Mouse (Mus musculus): ENCODE measurements around the gene Olfr638. TPM values are rescaled to one million over a fixed set of nuclear protein-coding genes. Genes with fewer than 3 reads are reported as not detected.
"Not testable (repeated sequence)": the region's sequence is repeated elsewhere in the genome, so short reads cannot be mapped to it uniquely, and the experiment has no call there.

Olfr638 gene
- not detected for total RNA-seq (2021)
- long read RNA-seq, experiment 1 = 0 reads
- long read RNA-seq, experiment 2 = 0 reads

DNA sequence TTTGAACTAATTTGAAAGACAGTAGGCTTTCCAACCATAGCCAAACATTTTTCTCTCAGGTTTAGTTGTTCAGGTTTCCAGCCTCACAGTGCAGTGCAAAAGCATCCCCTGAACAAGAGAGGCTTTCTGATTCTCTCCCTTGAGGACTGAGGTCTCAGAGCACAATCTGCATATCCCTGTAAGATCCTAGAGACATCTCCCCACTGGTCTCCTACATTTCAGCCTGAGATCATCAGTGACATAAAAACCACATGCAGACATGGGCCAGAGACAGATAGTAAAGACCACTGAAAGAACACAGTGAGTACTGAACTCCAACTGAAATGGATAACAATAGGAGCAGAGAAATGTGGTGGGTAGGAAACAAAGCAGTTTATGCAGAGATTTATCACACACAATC, at the start of gene Olfr638:
Gene Olfr638, plus strand, starts transcription at position 301 of the 400 bp plus-strand sequence.
- DNase-seq (ENCODE audit: low spot score in 2 of 2) = no peak
- intact Hi-C loops (cut with DNase I) = no loop called here

DNA sequence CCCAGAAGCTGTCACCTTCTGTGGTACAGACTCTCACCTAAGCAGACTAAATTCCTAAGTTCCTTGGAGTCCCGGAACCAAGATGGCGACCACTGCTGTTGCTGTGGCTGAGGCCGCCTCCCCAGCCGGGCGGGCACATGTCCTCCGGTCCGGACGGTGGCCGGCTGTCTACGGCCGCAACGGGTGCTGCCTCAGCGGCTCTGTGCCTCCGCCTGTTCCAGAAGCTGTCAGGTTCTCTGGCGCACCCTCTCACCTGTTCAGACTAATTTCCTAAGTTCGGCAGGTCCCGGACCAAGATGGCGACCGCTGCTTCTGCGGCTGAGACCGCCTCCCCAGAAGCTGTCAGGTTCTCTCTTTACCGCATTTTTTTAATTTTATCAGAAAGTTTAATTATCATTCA, 31.7 kb upstream of the Olfr638 start:
- intact Hi-C loops (cut with DNase I); DNase-seq (ENCODE audit: low spot score in 2 of 2): not testable (repeated sequence)

DNA sequence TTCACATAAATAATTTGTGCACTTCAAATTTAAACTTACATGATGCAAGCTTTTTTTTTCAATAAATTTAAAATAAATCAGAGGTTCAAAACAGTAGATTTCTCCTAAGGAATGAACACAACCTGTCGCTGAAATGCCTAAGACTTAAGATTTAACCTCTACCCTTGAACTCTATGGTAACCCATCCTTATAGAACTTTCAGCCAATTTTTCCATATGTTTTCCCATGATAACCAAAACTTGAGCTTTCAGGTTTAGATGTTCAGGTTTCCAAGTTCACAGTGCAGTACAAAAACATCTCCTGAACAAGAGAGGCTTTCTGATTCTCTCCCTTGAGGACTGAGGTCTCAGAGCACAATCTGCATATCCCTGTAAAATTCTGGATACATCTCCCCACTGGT, 27.7 kb upstream of the Olfr638 start, which contains the start of gene Olfr635:
Gene Olfr635, plus strand, starts transcription at position 301 of the 400 bp plus-strand sequence.
- DNase-seq (ENCODE audit: low spot score in 2 of 2) = no peak
- intact Hi-C loops (cut with DNase I) = no loop called here

DNA sequence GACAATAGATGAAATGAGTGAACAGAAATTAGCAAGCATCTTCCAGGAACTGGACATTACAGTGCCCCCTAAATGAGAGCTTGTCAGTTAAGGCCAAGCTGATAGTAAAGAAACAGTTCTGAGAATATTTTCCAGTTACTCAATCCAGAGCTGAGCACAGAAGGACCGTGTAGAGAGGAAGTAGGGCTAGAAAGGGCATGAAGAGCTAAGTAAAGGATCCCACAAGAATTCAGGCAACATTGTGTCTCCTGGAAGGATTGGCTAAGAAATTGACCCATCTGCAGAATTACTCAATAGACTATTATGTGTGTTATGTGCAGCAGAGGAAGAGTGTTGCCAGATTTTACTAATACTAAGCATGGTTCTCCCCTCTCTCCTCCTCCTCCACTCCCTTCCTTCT, 26.8 kb upstream of the Olfr638 start:
- intact Hi-C loops (cut with DNase I) = no loop called here

DNA sequence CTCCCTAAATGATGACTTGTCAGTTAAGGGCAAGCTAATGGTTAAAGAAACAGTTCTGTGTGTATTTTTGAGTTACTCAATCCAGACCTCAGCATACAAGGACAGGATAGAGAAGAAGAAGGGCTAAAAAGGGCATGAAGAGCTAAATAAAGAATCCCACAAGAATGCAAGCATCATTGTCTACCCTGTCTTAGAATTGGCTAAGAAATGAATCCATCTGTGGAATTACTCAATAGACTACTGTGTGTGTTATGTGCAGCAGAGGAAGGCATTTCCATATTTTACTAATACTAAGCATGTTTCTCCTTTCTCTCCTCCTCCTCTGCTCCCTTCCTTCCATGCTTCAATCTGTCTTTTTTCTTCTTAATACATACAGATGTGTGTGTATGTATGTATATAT, 578 bp downstream of the Olfr638 start:
- DNase-seq (ENCODE audit: low spot score in 2 of 2) = no peak
- intact Hi-C loops (cut with DNase I) = no loop called here

More for the DNA sequence above, 26.8 kb upstream of the Olfr638 start:
- DNase-seq (ENCODE audit: low spot score in 2 of 2) = no peak

DNA sequence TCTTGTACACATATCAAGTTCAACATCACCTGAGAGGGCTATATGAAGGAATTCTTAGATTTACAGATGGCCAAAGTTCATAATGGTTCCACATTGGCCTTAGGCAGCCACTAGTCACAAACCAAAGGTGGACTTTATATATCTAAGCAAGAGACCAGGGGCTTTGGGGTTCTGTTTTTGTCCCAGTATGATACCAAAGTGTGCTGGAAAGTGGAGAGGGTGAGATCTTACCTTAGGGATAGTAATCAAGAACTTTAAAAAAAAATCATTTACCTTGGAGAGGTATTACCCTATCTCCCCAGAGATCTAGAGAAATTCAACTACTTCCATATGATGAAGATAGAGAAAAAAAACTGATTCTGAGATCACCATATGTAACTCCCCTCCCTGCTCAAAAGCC, 18.7 kb downstream of the Olfr638 start, which contains the start of gene Olfr639:
Gene Olfr639, minus strand, starts transcription at position 101 of the 400 bp plus-strand sequence.
- intact Hi-C loops (cut with DNase I) = no loop called here
- DNase-seq (ENCODE audit: low spot score in 2 of 2) = no peak

DNA sequence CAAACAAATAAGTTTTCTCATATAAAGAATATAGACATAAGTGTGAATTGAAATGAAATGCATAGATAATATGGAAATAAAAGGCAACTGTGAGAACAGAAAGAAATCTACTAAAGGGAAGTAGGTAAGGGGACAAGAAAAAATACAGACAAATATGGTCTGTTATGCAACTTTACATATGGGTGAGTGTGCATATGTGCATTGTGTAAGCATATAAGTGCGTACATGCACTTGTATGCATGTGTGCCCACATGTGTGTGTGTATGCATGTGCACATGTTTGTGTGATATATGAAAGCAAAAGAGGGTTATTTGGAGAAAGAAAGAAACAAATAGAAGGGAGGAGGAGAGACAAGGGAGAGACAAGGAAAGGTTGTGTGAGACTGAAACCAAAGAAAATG, 20.4 kb downstream of the Olfr638 start:
- intact Hi-C loops (cut with DNase I) = no loop called here
- DNase-seq (ENCODE audit: low spot score in 2 of 2) = no peak

DNA sequence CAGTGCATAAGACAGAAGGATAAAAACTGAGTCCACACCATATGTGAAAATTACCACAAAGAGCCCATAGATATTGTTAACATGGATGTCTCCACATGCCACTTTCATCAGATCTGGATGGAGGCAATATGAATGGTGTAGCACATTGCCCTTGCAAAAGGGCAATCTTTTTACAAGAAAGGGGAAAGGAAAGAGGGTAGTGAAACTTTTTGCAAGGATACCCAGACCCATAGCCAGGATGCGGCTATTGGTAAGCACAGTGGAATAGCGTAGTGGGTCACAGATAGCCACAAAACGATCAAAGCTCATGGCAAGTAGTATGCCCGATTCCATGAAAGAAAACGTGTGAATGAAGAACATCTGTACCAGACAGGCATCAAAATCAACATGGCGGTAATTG, 23.1 kb downstream of the Olfr638 start:
- intact Hi-C loops (cut with DNase I) = no loop called here

DNA sequence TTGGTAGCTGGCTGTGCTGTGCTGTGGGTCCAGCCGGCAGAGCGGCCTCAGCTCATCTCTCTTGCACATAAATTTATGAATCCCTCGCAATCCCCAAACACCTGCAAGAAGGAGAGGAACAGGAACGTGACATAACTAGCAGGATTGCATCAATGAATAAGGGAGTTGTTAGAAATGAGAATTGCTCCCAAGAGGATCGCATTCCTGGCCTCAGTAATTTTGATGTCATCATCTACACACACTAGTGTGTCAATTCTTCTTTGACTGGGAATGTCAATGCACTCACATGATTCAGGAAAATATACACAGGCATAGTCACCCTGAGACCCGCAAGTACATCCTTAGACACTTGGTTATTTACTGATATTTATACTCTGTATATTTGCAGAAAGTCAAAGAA, 26.9 kb downstream of the Olfr638 start, which contains the start of gene Olfr640:
Gene Olfr640, minus strand, starts transcription at position 101 of the 400 bp plus-strand sequence.
- no peak for DNase-seq (ENCODE audit: low spot score in 2 of 2)
- intact Hi-C loops (cut with DNase I) = no loop called here

More for the DNA sequence above, 23.1 kb downstream of the Olfr638 start:
- DNase-seq (ENCODE audit: low spot score in 2 of 2) = no peak

DNA sequence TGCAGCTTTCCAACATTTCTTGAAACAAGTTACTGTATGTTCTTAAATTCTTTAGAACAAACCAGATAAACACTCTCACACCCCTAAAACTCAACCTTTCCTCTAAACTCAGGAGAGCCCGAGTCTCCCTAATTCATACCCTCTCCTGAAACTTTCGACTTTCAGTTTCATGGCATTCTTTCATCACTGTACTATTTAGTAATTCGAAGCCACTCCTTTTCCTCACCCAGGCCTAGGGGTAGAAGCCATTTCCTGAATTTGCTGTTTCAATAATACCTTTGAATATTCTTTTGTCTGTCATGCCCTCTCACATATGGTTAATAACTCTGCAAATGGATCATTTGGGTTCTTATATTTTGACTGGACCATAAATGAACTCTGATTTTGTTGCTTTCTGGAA, 28.4 kb downstream of the Olfr638 start:
- intact Hi-C loops (cut with DNase I) = no loop called here
- DNase-seq (ENCODE audit: low spot score in 2 of 2) = no peak

DNA sequence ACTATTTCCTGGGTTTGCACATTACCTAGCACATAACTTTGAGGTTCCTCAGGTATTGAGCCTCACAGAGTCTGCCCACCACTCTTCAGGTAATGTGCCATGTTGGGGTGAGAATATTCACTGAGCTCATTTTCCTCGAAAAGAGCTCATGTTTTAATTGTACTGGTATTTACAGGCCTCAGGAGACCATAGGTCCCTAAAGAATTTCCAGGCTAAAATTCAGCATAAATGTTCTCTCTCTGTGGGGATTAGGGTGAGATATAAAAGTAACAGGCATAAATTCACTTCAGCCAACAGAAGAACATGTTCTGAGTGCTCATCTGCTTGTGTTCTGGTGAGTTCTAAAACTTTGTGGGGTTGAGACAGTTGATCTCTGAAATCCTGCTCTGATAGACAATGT, 36.6 kb downstream of the Olfr638 start, which contains the start of gene Olfr641:
Gene Olfr641, plus strand, starts transcription at position 301 of the 400 bp plus-strand sequence.
- no peak for DNase-seq (ENCODE audit: low spot score in 2 of 2)
- intact Hi-C loops (cut with DNase I) = no loop called here

DNA sequence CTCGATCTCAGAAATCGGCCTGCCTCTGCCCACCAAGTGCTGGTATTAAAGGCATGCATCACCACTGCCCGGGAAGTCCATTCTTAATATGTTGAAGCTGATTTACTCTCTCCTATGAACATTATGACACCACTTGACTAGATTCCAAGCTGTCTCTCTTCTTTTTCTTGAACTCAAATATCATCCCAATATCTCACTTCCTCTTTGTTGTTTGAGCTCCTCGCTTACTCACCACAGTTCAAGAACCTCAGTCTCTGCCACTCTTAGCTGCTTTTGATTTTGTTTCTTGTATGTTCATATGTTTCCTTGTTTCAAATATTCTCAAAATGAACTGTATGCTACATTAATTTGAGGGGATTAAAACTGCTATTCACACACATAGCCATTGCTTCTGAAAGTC, 52.2 kb downstream of the Olfr638 start:
- DNase-seq (ENCODE audit: low spot score in 2 of 2) = no peak
- intact Hi-C loops (cut with DNase I) = no loop called here

DNA sequence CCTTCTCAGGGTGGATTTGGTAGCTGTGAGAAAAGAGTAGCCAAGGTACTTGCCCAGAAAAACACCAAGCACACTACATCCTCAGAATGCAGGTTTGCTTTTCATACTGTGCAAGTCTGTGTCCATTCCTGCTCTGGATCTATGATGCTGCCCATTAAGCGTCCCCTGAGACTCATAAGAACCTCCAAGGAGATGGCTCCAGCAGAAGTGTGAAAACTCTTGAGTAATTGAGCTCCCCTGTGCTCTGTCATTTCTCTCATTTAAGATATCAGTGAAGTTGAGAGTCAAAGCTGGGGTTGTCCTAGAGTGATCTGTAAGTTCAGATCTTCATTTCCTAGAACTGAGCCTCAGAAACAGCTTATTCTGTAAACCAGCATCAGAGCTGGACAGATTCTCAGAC, 54.0 kb downstream of the Olfr638 start, which contains the start of gene Olfr642:
Gene Olfr642, minus strand, starts transcription at position 101 of the 400 bp plus-strand sequence.
- intact Hi-C loops (cut with DNase I) = no loop called here
- DNase-seq (ENCODE audit: low spot score in 2 of 2) = no peak

Other genes with a start within 250 kb of the Olfr638 start
- gene Olfr630, start 241.4 kb upstream of the Olfr638 start, total RNA-seq (2021) = not detected
- not detected for gene Olfr69, start 227.2 kb upstream of the Olfr638 start, total RNA-seq (2021)
- gene Olfr68, start 219.0 kb upstream of the Olfr638 start, total RNA-seq (2021) = not detected
- gene Olfr67, start 206.9 kb upstream of the Olfr638 start, total RNA-seq (2021) = not detected
- gene Hbb-bt, start 184.8 kb upstream of the Olfr638 start, total RNA-seq (2021) = 100 to 1,000 TPM; 116 to 138 TPM
- gene Hbb-bs, start 170.7 kb upstream of the Olfr638 start, total RNA-seq (2021) = 100 to 1,000 TPM; 912 to 967 TPM
- gene Hbb-bh2, start 158.2 kb upstream of the Olfr638 start, total RNA-seq (2021) = not detected
- not detected for gene Hbb-bh1, start 155.6 kb upstream of the Olfr638 start, total RNA-seq (2021)
- gene Hbb-y, start 145.5 kb upstream of the Olfr638 start, total RNA-seq (2021) = not detected
- gene Olfr66, start 112.5 kb upstream of the Olfr638 start, total RNA-seq (2021) = not detected
- not detected for gene Olfr64, start 104.3 kb upstream of the Olfr638 start, total RNA-seq (2021)
- not detected for gene Olfr65, start 95.3 kb upstream of the Olfr638 start, total RNA-seq (2021)
- gene Olfr631, start 69.9 kb upstream of the Olfr638 start, total RNA-seq (2021) = not detected
- not detected for gene Olfr632, start 64.4 kb upstream of the Olfr638 start, total RNA-seq (2021)
- gene Olfr633, start 54.3 kb upstream of the Olfr638 start, total RNA-seq (2021) = not detected
- gene Olfr635, start 27.6 kb upstream of the Olfr638 start, total RNA-seq (2021) = under 1 TPM in 1 of 2 experiments, not detected in 1; 0.04 TPM
- under 1 TPM; 0.08 to 0.18 TPM for gene Olfr639, start 18.6 kb downstream of the Olfr638 start, total RNA-seq (2021)
- not detected for gene Olfr640, start 26.8 kb downstream of the Olfr638 start, total RNA-seq (2021)
- gene Olfr641, start 36.7 kb downstream of the Olfr638 start, total RNA-seq (2021) = not detected
- not detected for gene Olfr642, start 53.9 kb downstream of the Olfr638 start, total RNA-seq (2021)
- not detected for gene 4930516K23Rik, start 62.7 kb downstream of the Olfr638 start, total RNA-seq (2021)
- gene Olfr644, start 73.1 kb downstream of the Olfr638 start, total RNA-seq (2021) = not detected
- gene Olfr645, start 86.7 kb downstream of the Olfr638 start, total RNA-seq (2021) = not detected
- not detected for gene Olfr646, start 106.1 kb downstream of the Olfr638 start, total RNA-seq (2021)
- not detected for gene Ubqln5, start 131.1 kb downstream of the Olfr638 start, total RNA-seq (2021)
- not detected for gene Olfr643, start 138.7 kb downstream of the Olfr638 start, total RNA-seq (2021)
- not detected for gene Ubqln3, start 144.5 kb downstream of the Olfr638 start, total RNA-seq (2021)
- gene Ubqlnl, start 151.8 kb downstream of the Olfr638 start, total RNA-seq (2021) = not detected
- not detected for gene Olfm5, start 166.1 kb downstream of the Olfr638 start, total RNA-seq (2021)
- under 1 TPM; 0.30 to 0.40 TPM for gene Olfr648, start 184.6 kb downstream of the Olfr638 start, total RNA-seq (2021)
- not detected for gene Olfr649, start 197.2 kb downstream of the Olfr638 start, total RNA-seq (2021)
- gene Trim6, start 220.0 kb downstream of the Olfr638 start, total RNA-seq (2021) = under 1 TPM; 0.13 to 0.15 TPM
- under 1 TPM; 0.68 to 0.72 TPM for gene Trim34a, start 245.7 kb downstream of the Olfr638 start, total RNA-seq (2021)

All from left cerebral cortex, postnatal 14 days (tissue).